Mouse (Mus musculus): Measurements from ENCODE around the gene Skiv2l.

- TF ChIP-seq CTCF (conservative IDR thresholded peaks at IDR 0.05; ENCODE audit: insufficient read depth, insufficient read length, low read depth, low read length), result no peak
- TF ChIP-seq POLR2A (IDR thresholded peaks at IDR 0.05; ENCODE audit: low read depth, low read length), result no peak
These were observed 11.8 kb upstream of the Skiv2l start for GRCm38 (mm10) chr17:34861704-34862415.

Measured in kidney, adult 2 months (tissue).